Mouse (Mus musculus) stomach, embryonic 14.5 days (tissue): ENCODE results near the gene Timm9. TPM values are rescaled to one million over a fixed set of nuclear protein-coding genes. Genes with fewer than 3 reads are reported as not detected.

Experiments
- polyA plus RNA-seq: library from polyadenylated mRNA; unstranded; fragments of >200 nt; fragmentation: Nextera tagmentation; extraction: Ambion mirVana; gene quantifications from 2 replicates; pipeline ENCODE4 v1.2.1, GENCODE M21; 2014

Gene Timm9
- polyA plus RNA-seq, 1 experiment from 2014 or later = 77.2 TPM

Other genes with a start within 250 kb of the Timm9 start
- 226 and 257 TPM in 2 replicates for gene Actr10, start 198.8 kb downstream of the Timm9 start, polyA plus RNA-seq
- gene Psma3, start 162.1 kb downstream of the Timm9 start, polyA plus RNA-seq = 587 and 595 TPM in 2 replicates
- gene Arid4a, start 120.7 kb downstream of the Timm9 start, polyA plus RNA-seq = 40.7 and 43.4 TPM in 2 replicates
- not detected in 2 replicates for gene Tomm20l, start 25.3 kb downstream of the Timm9 start, polyA plus RNA-seq
- 15.0 and 17.1 TPM in 2 replicates for gene 2700049A03Rik, start 164 bp upstream of the Timm9 start, polyA plus RNA-seq
- gene Dact1, start 173.2 kb upstream of the Timm9 start, polyA plus RNA-seq = 17.9 and 18.9 TPM in 2 replicates